Mouse (Mus musculus): Measurements from ENCODE around the gene Ier5l. TPM values are rescaled to one million over a fixed set of nuclear protein-coding genes. Genes with fewer than 3 reads are reported as not detected.
A peak's percentile ranks its signal among the peaks of the same experiment; 100 is the strongest.

Gene Ier5l
- total RNA-seq, 1 experiment: 17.7 TPM

GRCm38 (mm10) chr2:30448371-30448770, 25.6 kb downstream of the Ier5l start:
- in situ Hi-C loops (cut with MboI; ENCODE audit: low sequenced_read_pairs in 2 of 2, unreplicated experiment in 2 of 2): no loop called here
- TF ChIP-seq ZNF384 (IDR thresholded peaks at IDR 0.05; ENCODE audit: low read depth, low read length) (no peak), HCFC1 (IDR thresholded peaks at IDR 0.05; ENCODE audit: borderline replicate concordance, insufficient read depth, low read length) (no peak), ZC3H11A (IDR thresholded peaks at IDR 0.05; ENCODE audit: borderline replicate concordance, low read depth, low read length) (no peak), MAFK (IDR thresholded peaks at IDR 0.05; ENCODE audit: insufficient read depth, low read depth, low read length) (no peak), CHD2 (IDR thresholded peaks at IDR 0.05; ENCODE audit: low read depth, low read length) (no peak)
- no peak for DNase-seq (ENCODE audit: low read depth, low spot score)
- Histone ChIP-seq H3K4me3 (ENCODE audit: insufficient read depth in 1 of 2, low read depth in 1 of 2, low read length in 2 of 2, poor library complexity in 1 of 2, severe bottlenecking in 1 of 2) (no peak overlapping the region), H3K36me3 (ENCODE audit: control insufficient read depth, insufficient read depth, low read length, poor library complexity, severe bottlenecking) (peaks cover 16% of the 10 kb centered on the region), H3K4me1 (ENCODE audit: control insufficient read depth in 2 of 2, insufficient read depth in 2 of 2, low read length in 2 of 2, poor library complexity in 1 of 2) (peaks cover 5 to 32% of the 10 kb centered on the region in 2 experiments; a peak in 3 of 4 replicates), H3K9ac (ENCODE audit: insufficient read depth, low read depth, low read length, poor library complexity, severe bottlenecking) (no peak overlapping the region), H3K27ac (ENCODE audit: insufficient read depth, low read depth, low read length, poor library complexity, severe bottlenecking) (no peak overlapping the region), H3K9me3 (ENCODE audit: control insufficient read depth, insufficient read depth, low read depth, low read length) (no peaks in the 10 kb centered on the region)

DNA sequence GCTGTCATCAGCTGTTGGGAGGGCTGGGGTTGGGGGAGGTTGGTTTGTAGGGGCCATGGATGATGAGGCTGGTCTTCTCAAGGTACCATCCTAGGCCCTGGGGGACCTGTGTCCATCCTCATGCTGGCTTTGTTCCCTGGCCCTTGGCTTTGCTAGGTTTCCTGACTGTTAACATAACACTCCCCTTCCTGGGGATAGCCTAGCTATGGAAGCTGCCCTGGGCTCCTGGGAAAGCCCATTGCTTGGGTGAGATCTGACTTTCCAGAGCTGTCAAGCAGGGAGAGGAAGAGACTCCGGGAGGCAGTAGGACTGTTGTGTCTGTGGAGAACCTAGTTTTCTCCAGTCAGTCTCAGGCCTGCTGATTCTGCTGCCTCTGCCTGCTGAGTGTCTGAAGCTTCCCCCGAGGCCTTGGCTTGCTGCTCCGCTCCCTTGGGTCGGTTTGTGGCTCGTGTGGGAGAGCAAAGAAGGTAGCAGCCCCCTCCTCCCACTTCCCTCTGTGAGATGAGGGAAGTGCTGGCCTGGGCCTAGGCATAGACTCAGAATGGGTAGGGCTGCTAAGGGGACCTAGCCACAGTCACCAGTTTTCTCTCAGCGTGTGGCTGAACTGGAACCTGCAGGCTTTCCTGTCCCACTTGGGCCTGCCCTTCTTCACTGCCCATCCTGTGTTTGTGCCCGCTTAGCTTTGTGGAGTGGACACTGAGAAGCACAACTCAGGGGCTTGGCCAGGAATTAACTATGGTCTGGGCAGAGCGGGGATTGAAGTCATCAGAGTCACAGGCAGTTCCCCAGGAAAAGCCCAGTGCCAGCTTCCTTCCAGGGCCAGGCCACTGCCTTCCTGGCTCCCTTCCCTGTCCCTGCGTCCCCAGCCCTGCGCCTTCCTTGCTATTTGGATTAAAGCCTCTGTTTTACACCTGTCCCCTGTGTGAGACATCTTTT, 26.9 kb downstream of the Ier5l start:
- H3K27ac ChIP-seq (ENCODE audit: insufficient read depth, low read depth, low read length, poor library complexity, severe bottlenecking): no peak overlapping the region
- no peak for DNase-seq (ENCODE audit: low read depth, low spot score)
- H3K4me1 ChIP-seq (ENCODE audit: control insufficient read depth in 2 of 2, insufficient read depth in 2 of 2, low read length in 2 of 2, poor library complexity in 1 of 2): peaks cover 9 to 36% of the 10 kb centered on the region in 2 experiments
- no peaks in the 10 kb centered on the region for H3K9me3 ChIP-seq (ENCODE audit: control insufficient read depth, insufficient read depth, low read depth, low read length)
- H3K36me3 ChIP-seq (ENCODE audit: control insufficient read depth, insufficient read depth, low read length, poor library complexity, severe bottlenecking): peaks cover 20% of the 10 kb centered on the region
- no peak overlapping the region for H3K4me3 ChIP-seq (ENCODE audit: insufficient read depth in 1 of 2, low read depth in 1 of 2, low read length in 2 of 2, poor library complexity in 1 of 2, severe bottlenecking in 1 of 2)
- H3K9ac ChIP-seq (ENCODE audit: insufficient read depth, low read depth, low read length, poor library complexity, severe bottlenecking): no peak overlapping the region
- in situ Hi-C loops (cut with MboI; ENCODE audit: low sequenced_read_pairs in 2 of 2, unreplicated experiment in 2 of 2): no loop called here
- TF ChIP-seq ZNF384 (IDR thresholded peaks at IDR 0.05; ENCODE audit: low read depth, low read length): no peak
- no peak for TF ChIP-seq MAFK (IDR thresholded peaks at IDR 0.05; ENCODE audit: insufficient read depth, low read depth, low read length)
- no peak for TF ChIP-seq ZC3H11A (IDR thresholded peaks at IDR 0.05; ENCODE audit: borderline replicate concordance, low read depth, low read length)
- TF ChIP-seq HCFC1 (IDR thresholded peaks at IDR 0.05; ENCODE audit: borderline replicate concordance, insufficient read depth, low read length): no peak
- TF ChIP-seq CHD2 (IDR thresholded peaks at IDR 0.05; ENCODE audit: low read depth, low read length): no peak

GRCm38 (mm10) chr2:30445312-30445711, 28.7 kb downstream of the Ier5l start:
- no peak overlapping the region for H3K4me3 ChIP-seq (ENCODE audit: insufficient read depth in 1 of 2, low read depth in 1 of 2, low read length in 2 of 2, poor library complexity in 1 of 2, severe bottlenecking in 1 of 2)
- peak; percentile 70 for DNase-seq (ENCODE audit: low read depth, low spot score)
- H3K36me3 ChIP-seq (ENCODE audit: control insufficient read depth, insufficient read depth, low read length, poor library complexity, severe bottlenecking): peaks cover 20% of the 10 kb centered on the region
- H3K27ac ChIP-seq (ENCODE audit: insufficient read depth, low read depth, low read length, poor library complexity, severe bottlenecking): peak overlapping the region; percentile 76
- in situ Hi-C loops (cut with MboI; ENCODE audit: low sequenced_read_pairs in 2 of 2, unreplicated experiment in 2 of 2): no loop called here
- no peaks in the 10 kb centered on the region for H3K9me3 ChIP-seq (ENCODE audit: control insufficient read depth, insufficient read depth, low read depth, low read length)
- peak overlapping the region; percentile 49; the same call in 1 of the 2 replicates for H3K9ac ChIP-seq (ENCODE audit: insufficient read depth, low read depth, low read length, poor library complexity, severe bottlenecking)
- TF ChIP-seq ZC3H11A (IDR thresholded peaks at IDR 0.05; ENCODE audit: borderline replicate concordance, low read depth, low read length) (no peak), ZNF384 (IDR thresholded peaks at IDR 0.05; ENCODE audit: low read depth, low read length) (no peak), CHD2 (IDR thresholded peaks at IDR 0.05; ENCODE audit: low read depth, low read length) (peak; percentile 85)
- H3K4me1 ChIP-seq (ENCODE audit: control insufficient read depth in 2 of 2, insufficient read depth in 2 of 2, low read length in 2 of 2, poor library complexity in 1 of 2): peaks cover 10 to 35% of the 10 kb centered on the region in 2 experiments

DNA sequence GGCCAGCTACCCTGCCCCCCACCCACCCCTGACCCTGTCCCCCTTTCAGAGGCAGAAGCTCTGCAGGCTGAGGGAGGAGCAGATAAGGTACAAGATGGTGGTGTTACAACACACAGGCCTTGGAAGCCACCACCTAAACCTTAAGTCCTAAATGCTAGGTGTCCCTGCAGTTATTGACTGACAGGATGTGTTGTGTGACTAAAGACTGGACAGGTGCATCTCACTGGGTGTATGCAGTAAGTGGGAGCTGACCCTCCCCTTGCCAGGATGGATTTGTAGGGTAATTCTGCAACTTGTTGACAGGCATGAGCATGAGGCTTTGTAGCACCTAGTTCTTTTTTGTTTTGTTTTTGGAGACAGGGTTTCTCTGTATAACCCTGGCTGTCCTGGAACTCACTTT, 29.6 kb downstream of the Ier5l start:
- Histone ChIP-seq H3K4me3 (ENCODE audit: insufficient read depth in 1 of 2, low read depth in 1 of 2, low read length in 2 of 2, poor library complexity in 1 of 2, severe bottlenecking in 1 of 2) (no peak overlapping the region), H3K9me3 (ENCODE audit: control insufficient read depth, insufficient read depth, low read depth, low read length) (no peaks in the 10 kb centered on the region), H3K9ac (ENCODE audit: insufficient read depth, low read depth, low read length, poor library complexity, severe bottlenecking) (no peak overlapping the region; the same call in 1 of the 2 replicates), H3K4me1 (ENCODE audit: control insufficient read depth in 2 of 2, insufficient read depth in 2 of 2, low read length in 2 of 2, poor library complexity in 1 of 2) (peaks cover 10 to 35% of the 10 kb centered on the region in 2 experiments), H3K36me3 (ENCODE audit: control insufficient read depth, insufficient read depth, low read length, poor library complexity, severe bottlenecking) (peaks cover 22% of the 10 kb centered on the region), H3K27ac (ENCODE audit: insufficient read depth, low read depth, low read length, poor library complexity, severe bottlenecking) (no peak overlapping the region; the same call in 1 of the 2 replicates)
- TF ChIP-seq ZNF384 (IDR thresholded peaks at IDR 0.05; ENCODE audit: low read depth, low read length): no peak
- TF ChIP-seq MAFK (IDR thresholded peaks at IDR 0.05; ENCODE audit: insufficient read depth, low read depth, low read length): no peak
- TF ChIP-seq HCFC1 (IDR thresholded peaks at IDR 0.05; ENCODE audit: borderline replicate concordance, insufficient read depth, low read length): no peak
- no peak for TF ChIP-seq ZC3H11A (IDR thresholded peaks at IDR 0.05; ENCODE audit: borderline replicate concordance, low read depth, low read length)
- no peak for TF ChIP-seq CHD2 (IDR thresholded peaks at IDR 0.05; ENCODE audit: low read depth, low read length)
- in situ Hi-C loops (cut with MboI; ENCODE audit: low sequenced_read_pairs in 2 of 2, unreplicated experiment in 2 of 2): no loop called here
- DNase-seq (ENCODE audit: low read depth, low spot score): no peak

Measured in ES-E14 (cell line).